Mouse (Mus musculus) G1E (cell line): ENCODE data around the gene Sf3b6.

Source experiments
- CTCF ChIP-seq: IDR thresholded peaks from 2 replicates; pipeline ENCODE4 v1.5.1; 2012; ENCODE audit warnings: low read depth, low read length, inconsistent platforms, mixed read lengths
- POLR2AphosphoS5 ChIP-seq: IDR thresholded peaks from 2 replicates; pipeline ENCODE4 v1.6.1; 2012; ENCODE audit warnings: low read depth, low read length, inconsistent platforms; ENCODE audit not compliant: insufficient replicate concordance

DNA sequence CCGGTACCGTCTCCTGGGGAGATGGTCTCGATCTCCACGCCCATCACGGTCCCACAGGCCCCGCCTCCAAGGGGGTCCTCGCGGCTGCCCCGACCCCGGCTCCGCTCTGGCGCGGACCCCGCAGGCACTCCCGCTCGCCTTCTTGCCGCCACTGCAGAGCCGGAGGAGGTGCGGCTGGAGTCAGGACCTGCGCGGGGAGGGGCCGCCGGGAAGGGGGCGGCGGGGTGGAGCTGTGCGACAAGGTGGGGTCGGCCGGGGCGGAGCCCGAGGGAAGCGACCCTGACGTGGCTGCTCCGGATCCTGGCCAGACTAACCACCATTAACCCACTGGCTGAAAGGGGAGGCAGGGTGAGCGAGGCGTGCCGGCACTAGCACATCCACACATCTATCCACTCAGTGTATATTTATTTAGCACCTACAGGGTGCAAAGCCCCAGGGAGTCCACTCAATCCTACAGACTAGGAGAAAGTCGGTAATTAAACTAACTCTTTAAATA is 24.1 kb downstream of the Sf3b6 start, which contains the start of gene Fkbp1b:
- TF ChIP-seq CTCF (no peak), POLR2AphosphoS5 (no peak)
